Mouse (Mus musculus): ENCODE data around the gene Ccdc162. TPM values are rescaled to one million over a fixed set of nuclear protein-coding genes. Genes with fewer than 3 reads are reported as not detected.
A peak's percentile ranks its signal among the peaks of the same experiment; 100 is the strongest.

Ccdc162 gene
- polyA plus RNA-seq, 1 experiment = 5.0 TPM

DNA sequence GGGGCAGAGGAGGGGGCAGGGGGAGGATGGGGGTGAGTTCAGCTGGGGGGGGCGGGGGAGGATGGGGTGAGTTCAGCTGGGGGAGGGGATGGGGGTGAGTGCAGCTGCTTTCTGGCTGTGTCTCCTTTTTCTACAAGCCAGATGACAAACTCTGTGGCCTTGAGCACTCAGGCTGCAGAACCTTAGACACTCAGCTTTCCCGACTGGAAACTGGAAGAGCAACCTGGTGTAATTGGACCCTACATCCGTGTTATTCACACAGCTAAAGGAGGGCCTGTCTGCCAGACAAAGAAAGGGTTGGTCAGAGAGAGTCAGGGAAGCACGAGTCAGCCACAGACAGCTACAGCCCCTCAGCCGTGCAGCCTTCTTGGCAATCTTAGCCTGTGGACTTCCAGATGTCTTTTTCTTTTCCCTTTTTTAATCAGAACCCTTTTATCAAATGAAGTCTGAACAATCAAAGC is 133.5 kb downstream of the Ccdc162 start:
- H3K4me3 ChIP-seq = no peak overlapping the region
- TF ChIP-seq MYOG (IDR thresholded peaks at IDR 0.05; ENCODE audit: control insufficient read depth in 1 of 3, insufficient read depth in 1 of 3, insufficient read length in 2 of 3, low read depth in 2 of 3) (peak in 2 of 3 experiments; percentile 19 to 64), TCF3 (IDR thresholded peaks at IDR 0.05; ENCODE audit: insufficient read length, low read depth) (no peak), MYOD1 (IDR thresholded peaks at IDR 0.05; ENCODE audit: control insufficient read depth in 1 of 3, insufficient read length in 2 of 3, low read depth in 2 of 3) (peak; percentile 1 to 65 (median 38))
- no peaks in the 10 kb centered on the region for H3K79me2 ChIP-seq (ENCODE audit: control insufficient read depth, insufficient read depth)
- H3K27me3 ChIP-seq (ENCODE audit: control insufficient read depth, insufficient read depth, insufficient read length) = no peaks in the 10 kb centered on the region
- H3ac ChIP-seq (ENCODE audit: control insufficient read depth, insufficient read length) = no peak overlapping the region
- H3K36me3 ChIP-seq (ENCODE audit: control insufficient read depth, insufficient read depth) = no peaks in the 10 kb centered on the region
- peak overlapping the region; percentile 80 for H3K4me2 ChIP-seq (ENCODE audit: low read depth)

- Histone ChIP-seq H3K36me3 (ENCODE audit: control insufficient read depth, insufficient read depth) (no peaks in the 10 kb centered on the region), H3K27me3 (ENCODE audit: control insufficient read depth, insufficient read depth, insufficient read length) (no peaks in the 10 kb centered on the region), H3K4me3 (no peak overlapping the region), H3ac (ENCODE audit: control insufficient read depth, insufficient read length) (no peak overlapping the region), H3K79me2 (ENCODE audit: control insufficient read depth, insufficient read depth) (no peaks in the 10 kb centered on the region), H3K4me2 (ENCODE audit: low read depth) (no peak overlapping the region)
- TF ChIP-seq MYOG (IDR thresholded peaks at IDR 0.05; ENCODE audit: control insufficient read depth in 1 of 3, insufficient read depth in 1 of 3, insufficient read length in 2 of 3, low read depth in 2 of 3) (no peak), TCF12 (IDR thresholded peaks at IDR 0.05; ENCODE audit: insufficient read depth, poor library complexity, severe bottlenecking) (no peak), POLR2A (IDR thresholded peaks at IDR 0.05; ENCODE audit: insufficient read length, low read depth) (no peak)
These were observed 136.0 kb downstream of the Ccdc162 start for GRCm38 (mm10) chr10:41580441-41580840.

- no peak overlapping the region for H3K4me3 ChIP-seq
- no peaks in the 10 kb centered on the region for H3K36me3 ChIP-seq (ENCODE audit: control insufficient read depth, insufficient read depth)
- no peak overlapping the region for H3K4me2 ChIP-seq (ENCODE audit: low read depth)
- TF ChIP-seq REST (IDR thresholded peaks at IDR 0.05; ENCODE audit: insufficient read depth, insufficient read length) (no peak), TCF3 (IDR thresholded peaks at IDR 0.05; ENCODE audit: insufficient read length, low read depth) (no peak), CEBPB (IDR thresholded peaks at IDR 0.05; ENCODE audit: insufficient read depth, poor library complexity, severe bottlenecking) (no peak), POLR2A (IDR thresholded peaks at IDR 0.05; ENCODE audit: insufficient read length, low read depth) (no peak), E2F4 (IDR thresholded peaks at IDR 0.05; ENCODE audit: insufficient read depth) (no peak), TCF12 (IDR thresholded peaks at IDR 0.05; ENCODE audit: insufficient read depth, poor library complexity, severe bottlenecking) (no peak), MYOD1 (IDR thresholded peaks at IDR 0.05; ENCODE audit: control insufficient read depth in 1 of 3, insufficient read length in 2 of 3, low read depth in 2 of 3) (no peak), MYOG (IDR thresholded peaks at IDR 0.05; ENCODE audit: control insufficient read depth in 1 of 3, insufficient read depth in 1 of 3, insufficient read length in 2 of 3, low read depth in 2 of 3) (no peak), POLR2AphosphoS2 (IDR thresholded peaks at IDR 0.05; ENCODE audit: insufficient read length, low read depth) (no peak), MAX (IDR thresholded peaks at IDR 0.05; ENCODE audit: low read depth) (no peak), SRF (IDR thresholded peaks at IDR 0.05; ENCODE audit: control insufficient read depth, insufficient read length, low read depth) (no peak), USF1 (IDR thresholded peaks at IDR 0.05; ENCODE audit: low read depth) (no peak)
- H3K27me3 ChIP-seq (ENCODE audit: control insufficient read depth, insufficient read depth, insufficient read length) = no peaks in the 10 kb centered on the region
- no peaks in the 10 kb centered on the region for H3K79me2 ChIP-seq (ENCODE audit: control insufficient read depth, insufficient read depth)
- no peak overlapping the region for H3ac ChIP-seq (ENCODE audit: control insufficient read depth, insufficient read length)
These were observed 137.9 kb downstream of the Ccdc162 start for GRCm38 (mm10) chr10:41578541-41578940.

DNA sequence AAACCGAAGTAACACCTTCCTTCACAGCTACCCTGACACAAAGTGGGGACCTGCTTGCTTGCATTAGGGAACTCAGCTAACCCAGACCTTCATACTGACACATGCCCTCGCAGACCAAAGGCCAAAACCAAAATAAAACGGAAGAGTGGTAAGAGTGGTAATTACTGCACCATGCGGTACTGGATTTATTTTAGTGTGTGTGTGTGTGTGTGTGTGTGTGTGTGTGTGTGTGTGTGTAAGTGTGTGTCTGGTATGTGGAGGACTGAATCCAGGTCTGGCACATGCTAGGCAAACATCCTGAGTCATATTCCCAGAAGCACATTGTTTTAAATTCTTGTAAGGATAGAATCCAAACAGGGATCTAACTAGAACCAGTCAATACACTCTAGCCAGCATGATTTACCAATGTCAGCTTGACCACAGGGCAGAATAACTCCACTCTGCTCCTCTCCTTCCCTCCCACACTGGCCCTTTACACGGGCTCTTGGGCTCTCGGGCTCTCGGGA is 140.1 kb downstream of the Ccdc162 start:
- TF ChIP-seq SRF (IDR thresholded peaks at IDR 0.05; ENCODE audit: control insufficient read depth, insufficient read length, low read depth) (no peak), USF1 (IDR thresholded peaks at IDR 0.05; ENCODE audit: low read depth) (no peak), POLR2A (IDR thresholded peaks at IDR 0.05; ENCODE audit: insufficient read length, low read depth) (no peak), MAX (IDR thresholded peaks at IDR 0.05; ENCODE audit: low read depth) (no peak), POLR2AphosphoS2 (IDR thresholded peaks at IDR 0.05; ENCODE audit: insufficient read length, low read depth) (no peak), MYOD1 (IDR thresholded peaks at IDR 0.05; ENCODE audit: control insufficient read depth in 1 of 3, insufficient read length in 2 of 3, low read depth in 2 of 3) (no peak), CEBPB (IDR thresholded peaks at IDR 0.05; ENCODE audit: insufficient read depth, poor library complexity, severe bottlenecking) (no peak), TCF12 (IDR thresholded peaks at IDR 0.05; ENCODE audit: insufficient read depth, poor library complexity, severe bottlenecking) (no peak), E2F4 (IDR thresholded peaks at IDR 0.05; ENCODE audit: insufficient read depth) (no peak), REST (IDR thresholded peaks at IDR 0.05; ENCODE audit: insufficient read depth, insufficient read length) (no peak), TCF3 (IDR thresholded peaks at IDR 0.05; ENCODE audit: insufficient read length, low read depth) (no peak), MYOG (IDR thresholded peaks at IDR 0.05; ENCODE audit: control insufficient read depth in 1 of 3, insufficient read depth in 1 of 3, insufficient read length in 2 of 3, low read depth in 2 of 3) (no peak)
- H3K79me2 ChIP-seq (ENCODE audit: control insufficient read depth, insufficient read depth) = no peaks in the 10 kb centered on the region
- no peak overlapping the region for H3ac ChIP-seq (ENCODE audit: control insufficient read depth, insufficient read length)
- H3K4me2 ChIP-seq (ENCODE audit: low read depth) = no peak overlapping the region
- no peak overlapping the region for H3K4me3 ChIP-seq
- H3K27me3 ChIP-seq (ENCODE audit: control insufficient read depth, insufficient read depth, insufficient read length) = no peaks in the 10 kb centered on the region
- no peaks in the 10 kb centered on the region for H3K36me3 ChIP-seq (ENCODE audit: control insufficient read depth, insufficient read depth)

DNA sequence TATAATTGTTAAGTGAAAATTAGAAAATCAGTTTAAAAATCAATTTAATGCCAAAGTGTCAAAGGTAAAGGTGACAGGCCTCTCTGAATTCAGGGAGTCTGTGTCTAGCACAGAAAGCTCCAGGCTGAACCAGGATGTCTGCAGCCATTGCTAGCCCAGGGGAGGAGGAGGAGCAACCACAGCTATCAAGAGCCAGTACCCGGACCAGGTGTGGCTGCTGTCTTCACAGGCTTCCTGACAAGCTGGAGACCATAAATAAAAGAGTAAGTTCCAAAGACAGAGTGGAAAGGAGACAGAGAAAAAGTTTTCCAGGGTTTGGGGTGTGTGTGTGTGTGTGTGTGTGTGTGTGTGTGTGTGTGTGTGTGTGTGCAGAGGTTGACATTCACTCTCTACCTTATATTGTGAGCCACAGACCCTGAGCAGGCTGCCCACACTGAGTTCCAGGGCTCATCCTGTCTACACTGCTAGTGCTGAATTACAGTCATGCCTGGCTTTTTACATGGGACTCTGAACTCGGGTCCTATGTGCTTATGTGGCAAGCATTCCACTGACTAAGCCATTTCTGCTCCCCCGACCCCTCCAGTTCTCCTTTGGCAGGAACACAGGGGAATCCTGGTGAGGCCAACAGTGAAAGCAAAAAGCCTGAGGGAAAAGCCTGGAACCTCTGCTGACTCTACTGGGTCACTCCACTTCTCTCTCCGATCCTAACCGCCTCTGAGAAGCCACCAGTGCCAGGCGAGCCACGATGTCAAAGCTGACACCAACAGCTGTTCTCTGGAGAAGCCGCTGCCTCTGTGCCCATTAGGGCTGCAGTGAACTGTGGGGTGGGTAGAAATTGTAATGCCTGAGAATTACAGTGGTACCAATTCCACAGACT is 140.7 kb downstream of the Ccdc162 start:
- no peak overlapping the region for H3ac ChIP-seq (ENCODE audit: control insufficient read depth, insufficient read length)
- no peaks in the 10 kb centered on the region for H3K36me3 ChIP-seq (ENCODE audit: control insufficient read depth, insufficient read depth)
- no peak overlapping the region for H3K4me3 ChIP-seq
- no peaks in the 10 kb centered on the region for H3K79me2 ChIP-seq (ENCODE audit: control insufficient read depth, insufficient read depth)
- no peak for TF ChIP-seq CEBPB (IDR thresholded peaks at IDR 0.05; ENCODE audit: insufficient read depth, poor library complexity, severe bottlenecking)
- TF ChIP-seq POLR2A (IDR thresholded peaks at IDR 0.05; ENCODE audit: insufficient read length, low read depth) = no peak
- no peak for TF ChIP-seq REST (IDR thresholded peaks at IDR 0.05; ENCODE audit: insufficient read depth, insufficient read length)
- TF ChIP-seq TCF3 (IDR thresholded peaks at IDR 0.05; ENCODE audit: insufficient read length, low read depth) = peak; percentile 32
- TF ChIP-seq USF1 (IDR thresholded peaks at IDR 0.05; ENCODE audit: low read depth) = no peak
- TF ChIP-seq E2F4 (IDR thresholded peaks at IDR 0.05; ENCODE audit: insufficient read depth) = no peak
- TF ChIP-seq MAX (IDR thresholded peaks at IDR 0.05; ENCODE audit: low read depth) = no peak
- no peak for TF ChIP-seq POLR2AphosphoS2 (IDR thresholded peaks at IDR 0.05; ENCODE audit: insufficient read length, low read depth)
- TF ChIP-seq MYOD1 (IDR thresholded peaks at IDR 0.05; ENCODE audit: control insufficient read depth in 1 of 3, insufficient read length in 2 of 3, low read depth in 2 of 3) = peak; percentile 89 to 93 (median 89)
- TF ChIP-seq SRF (IDR thresholded peaks at IDR 0.05; ENCODE audit: control insufficient read depth, insufficient read length, low read depth) = no peak
- peak; percentile 18 for TF ChIP-seq TCF12 (IDR thresholded peaks at IDR 0.05; ENCODE audit: insufficient read depth, poor library complexity, severe bottlenecking)
- TF ChIP-seq MYOG (IDR thresholded peaks at IDR 0.05; ENCODE audit: control insufficient read depth in 1 of 3, insufficient read depth in 1 of 3, insufficient read length in 2 of 3, low read depth in 2 of 3) = peak; percentile 70 to 92 (median 88)
- H3K27me3 ChIP-seq (ENCODE audit: control insufficient read depth, insufficient read depth, insufficient read length) = no peaks in the 10 kb centered on the region
- peak overlapping the region; percentile 20 for H3K4me2 ChIP-seq (ENCODE audit: low read depth)
